Mouse (Mus musculus) liver, embryonic 11.5 days (tissue): Measurements from ENCODE around the gene Fam149a. TPM values are rescaled to one million over a fixed set of nuclear protein-coding genes. Genes with fewer than 3 reads are reported as not detected.

Experiments
- ATAC-seq: fragments of 200-750 bp; cut with Nextera tagmentation; replicated peaks from 2 replicates; pipeline ENCODE4 v1.8.0; 2017; ENCODE audit warnings: moderate number of reproducible peaks, mild to moderate bottlenecking, moderate TSS enrichment, moderate library complexity; ENCODE audit not compliant: low FRiP score
- DNase-seq: peaks from one replicate; pipeline ENCODE4 v3.0.0-alpha.2; 2017; ENCODE audit warnings: low spot score
- H3K27ac ChIP-seq: fragments of 300-500 bp; sonication (generic); 2 replicates; pipeline ENCODE4 v1.5.1; 2014; ENCODE audit warnings: mild to moderate bottlenecking, low read depth, low read length, control low read depth
- H3K27me3 ChIP-seq: fragments of 300-500 bp; sonication (generic); replicated peaks from 2 replicates; pipeline ENCODE4 v1.6.1; 2014; ENCODE audit warnings: low read length, mixed read lengths; ENCODE audit not compliant: control insufficient read depth, insufficient read depth
- H3K36me3 ChIP-seq: fragments of 300-500 bp; sonication (generic); 2 replicates; pipeline ENCODE4 v1.6.1; 2014; ENCODE audit warnings: mild to moderate bottlenecking, low read length, moderate library complexity, mixed read lengths; ENCODE audit not compliant: control insufficient read depth, insufficient read depth
- H3K4me1 ChIP-seq: fragments of 300-500 bp; sonication (generic); replicated peaks from 2 replicates; pipeline ENCODE4 v1.6.1; 2014; ENCODE audit warnings: low read length, mixed read lengths; ENCODE audit not compliant: control insufficient read depth, insufficient read depth
- H3K4me2 ChIP-seq: fragments of 300-500 bp; sonication (generic); 2 replicates; pipeline ENCODE4 v1.6.1; 2014; ENCODE audit warnings: mild to moderate bottlenecking, control low read depth, moderate library complexity
- H3K4me3 ChIP-seq: fragments of 300-500 bp; sonication (generic); 2 replicates; pipeline ENCODE4 v1.5.1; 2014; ENCODE audit warnings: low read depth, low read length, control low read depth
- H3K9ac ChIP-seq: fragments of 300-500 bp; sonication (generic); 2 replicates; pipeline ENCODE4 v1.6.1; 2014; ENCODE audit warnings: low read depth, low read length, control low read depth
- H3K9me3 ChIP-seq: fragments of 300-500 bp; sonication (generic); 2 replicates; pipeline ENCODE4 v1.6.1; 2016; ENCODE audit warnings: low read length, inconsistent platforms, mixed read lengths; ENCODE audit not compliant: control insufficient read depth
- WGBS: fragments of 180-500 bp; shearing (Covaris S2); extraction: QIAGEN DNeasy Blood & Tissue Kit; methylation state at CpG from one replicate; pipeline ENCODE4 v1.1.7; 2014; 5-methylcytosine and 5-hydroxymethylcytosine counted together
- polyA plus RNA-seq: library from polyadenylated mRNA; unstranded; fragments of >200 nt; fragmentation: Nextera tagmentation; extraction: Ambion mirVana; gene quantifications from 2 replicates; pipeline ENCODE4 v1.2.1, GENCODE M21; 2014

Fam149a gene
- polyA plus RNA-seq, result 5.1 and 5.7 TPM in 2 replicates

GRCm38 (mm10) chr8:45381963-45382347, at the start of gene Fam149a:
Gene Fam149a, minus strand, starts transcription at chr8:45382291.
- H3K4me3 ChIP-seq, result peak within 1 kb of the TSS; percentile 35
- ATAC-seq, result no peak
- H3K27me3 ChIP-seq, result peaks cover 9% of the 10 kb centered on the region
- peak within 1 kb of the TSS; percentile 66 for H3K4me2 ChIP-seq
- no peak for DNase-seq
- no peaks in the 10 kb centered on the region for H3K36me3 ChIP-seq
- H3K9me3 ChIP-seq, result no peaks in the 10 kb centered on the region
- H3K9ac ChIP-seq, result no peak within 1 kb of the TSS
- WGBS, result 5% methylated on average over 6 of the region's 6 CpGs
- H3K4me1 ChIP-seq, result no peaks in the 10 kb centered on the region
- H3K27ac ChIP-seq, result no peak within 1 kb of the TSS

GRCm38 (mm10) chr8:45420151-45420550, 38.1 kb upstream of the Fam149a start:
- H3K4me1 ChIP-seq, result no peaks in the 10 kb centered on the region
- no peak overlapping the region for H3K9ac ChIP-seq
- no peaks in the 10 kb centered on the region for H3K36me3 ChIP-seq
- 81% methylated on average over 7 of the region's 7 CpGs for WGBS
- H3K27me3 ChIP-seq, result no peaks in the 10 kb centered on the region
- ATAC-seq, result no peak
- no peak overlapping the region for H3K27ac ChIP-seq
- no peak overlapping the region for H3K4me3 ChIP-seq
- H3K4me2 ChIP-seq, result no peak overlapping the region
- no peaks in the 10 kb centered on the region for H3K9me3 ChIP-seq
- no peak for DNase-seq

- no peaks in the 10 kb centered on the region for H3K36me3 ChIP-seq
- ATAC-seq (no peak), DNase-seq (no peak)
- H3K27me3 ChIP-seq, result no peaks in the 10 kb centered on the region
- H3K4me1 ChIP-seq, result no peaks in the 10 kb centered on the region
- no peak overlapping the region for H3K9ac ChIP-seq
- whole genome bisulfite sequencing, result 49% methylated on average over 7 of the region's 7 CpGs
- no peak overlapping the region for H3K4me3 ChIP-seq
- no peaks in the 10 kb centered on the region for H3K9me3 ChIP-seq
- H3K4me2 ChIP-seq, result no peak overlapping the region
- no peak overlapping the region for H3K27ac ChIP-seq
Measured at GRCm38 (mm10) chr8:45414965-45415364, 32.9 kb upstream of the Fam149a start.

GRCm38 (mm10) chr8:45410882-45411281, 28.8 kb upstream of the Fam149a start, which contains the start of gene Tlr3:
Gene Tlr3, minus strand, starts transcription at chr8:45411080.
- 69% methylated on average over 2 of the region's 2 CpGs for WGBS
- Histone ChIP-seq H3K9ac (peak within 1 kb of the TSS; percentile 52), H3K4me2 (peak within 1 kb of the TSS; percentile 71)

GRCm38 (mm10) chr8:45410146-45410880, 28.2 kb upstream of the Fam149a start:
- WGBS, result 7% methylated on average over 18 of the region's 18 CpGs
- H3K27me3 ChIP-seq, result no peaks in the 10 kb centered on the region
- H3K9me3 ChIP-seq, result no peaks in the 10 kb centered on the region
- no peak overlapping the region; the same call in 1 of the 2 replicates for H3K27ac ChIP-seq
- DNase-seq (peak; percentile 48), ATAC-seq (peak; percentile 84)
- H3K9ac ChIP-seq, result peak overlapping the region; percentile 52
- no peaks in the 10 kb centered on the region for H3K4me1 ChIP-seq
- peak overlapping the region; percentile 51 for H3K4me3 ChIP-seq
- H3K36me3 ChIP-seq, result no peaks in the 10 kb centered on the region
- H3K4me2 ChIP-seq, result peak overlapping the region; percentile 71

More at GRCm38 (mm10) chr8:45410882-45411281, 28.8 kb upstream of the Fam149a start, which contains the start of gene Tlr3:
- DNase-seq (no peak), ATAC-seq (no peak)
- peak within 1 kb of the TSS; percentile 51 for H3K4me3 ChIP-seq
- H3K27me3 ChIP-seq, result no peaks in the 10 kb centered on the region
- H3K9me3 ChIP-seq, result no peaks in the 10 kb centered on the region
- H3K27ac ChIP-seq, result no peak within 1 kb of the TSS; the same call in 1 of the 2 replicates
- no peaks in the 10 kb centered on the region for H3K36me3 ChIP-seq
- H3K4me1 ChIP-seq, result no peaks in the 10 kb centered on the region

- H3K4me2 ChIP-seq, result peak overlapping the region; percentile 71
- no peaks in the 10 kb centered on the region for H3K4me1 ChIP-seq
- H3K4me3 ChIP-seq, result peak overlapping the region; percentile 51
- DNase-seq (no peak), ATAC-seq (no peak)
- no peaks in the 10 kb centered on the region for H3K36me3 ChIP-seq
- H3K27ac ChIP-seq, result no peak overlapping the region
- no peak overlapping the region for H3K9ac ChIP-seq
- H3K9me3 ChIP-seq, result no peaks in the 10 kb centered on the region
- 52% methylated on average over 4 of the region's 4 CpGs for WGBS
- H3K27me3 ChIP-seq, result no peaks in the 10 kb centered on the region
Measured at GRCm38 (mm10) chr8:45409702-45410101, 27.6 kb upstream of the Fam149a start.

- peaks cover 9% of the 10 kb centered on the region for H3K27me3 ChIP-seq
- H3K9me3 ChIP-seq, result no peaks in the 10 kb centered on the region
- no peaks in the 10 kb centered on the region for H3K36me3 ChIP-seq
- no peaks in the 10 kb centered on the region for H3K4me1 ChIP-seq
- WGBS, result 44% methylated on average over 1 of the region's 1 CpGs
- DNase-seq, result no peak
- H3K9ac ChIP-seq, result no peak overlapping the region
- no peak overlapping the region for H3K4me2 ChIP-seq
- H3K4me3 ChIP-seq, result no peak overlapping the region
- H3K27ac ChIP-seq, result no peak overlapping the region
- ATAC-seq, result no peak
Measured at GRCm38 (mm10) chr8:45383250-45383649, 1.2 kb upstream of the Fam149a start.

GRCm38 (mm10) chr8:45381075-45381962, 772 bp downstream of the Fam149a start:
- 3% methylated on average over 38 of the region's 38 CpGs for WGBS
- Histone ChIP-seq H3K4me1 (no peaks in the 10 kb centered on the region), H3K9ac (no peak overlapping the region), H3K36me3 (no peaks in the 10 kb centered on the region), H3K4me3 (peak overlapping the region; percentile 35), H3K4me2 (peak overlapping the region; percentile 66), H3K9me3 (no peaks in the 10 kb centered on the region), H3K27me3 (peaks cover 9% of the 10 kb centered on the region), H3K27ac (no peak overlapping the region)
- no peak for DNase-seq
- ATAC-seq, result no peak
